Mouse (Mus musculus) heart, postnatal 0 days (tissue): Measurements from ENCODE around the gene Ccm2. TPM values are rescaled to one million over a fixed set of nuclear protein-coding genes. Genes with fewer than 3 reads are reported as not detected.

Experiments
- ATAC-seq: fragments of 200-750 bp; cut with Nextera tagmentation; 2 replicates; pipeline ENCODE4 v1.8.0; 2017; ENCODE audit warnings: low read depth, moderate number of reproducible peaks, moderate library complexity; ENCODE audit not compliant: insufficient read depth
- DNase-seq: peaks from one replicate; pipeline ENCODE4 v3.0.0-alpha.2; 2016; ENCODE audit warnings: low spot score
- H3K27ac ChIP-seq: fragments of 300-500 bp; sonication (generic); 2 replicates; pipeline ENCODE4 v1.5.1; 2014; ENCODE audit warnings: low read depth, mild to moderate bottlenecking
- H3K27me3 ChIP-seq: fragments of 300-500 bp; sonication (generic); 2 replicates; pipeline ENCODE4 v1.6.1; 2014; ENCODE audit warnings: low read length, mixed read lengths; ENCODE audit not compliant: control insufficient read depth, insufficient read depth
- H3K36me3 ChIP-seq: fragments of 300-500 bp; sonication (generic); replicated peaks from 2 replicates; pipeline ENCODE4 v1.6.1; 2014; ENCODE audit warnings: low read length, mixed read lengths; ENCODE audit not compliant: control insufficient read depth, insufficient read depth
- H3K4me1 ChIP-seq: fragments of 300-500 bp; sonication (generic); 2 replicates; pipeline ENCODE4 v1.6.1; 2014; ENCODE audit warnings: antibody characterized with exemption; ENCODE audit not compliant: control insufficient read depth, insufficient read depth
- H3K4me2 ChIP-seq: fragments of 300-500 bp; sonication (generic); 2 replicates; pipeline ENCODE4 v1.6.1; 2014; ENCODE audit warnings: low read depth, mild to moderate bottlenecking, low read length, moderate library complexity
- H3K4me3 ChIP-seq: fragments of 300-500 bp; sonication (generic); 2 replicates; pipeline ENCODE4 v1.5.1; 2014; ENCODE audit warnings: low read depth, low read length
- H3K9ac ChIP-seq: fragments of 300-500 bp; sonication (generic); replicated peaks from 2 replicates; pipeline ENCODE4 v1.6.1; 2014; ENCODE audit warnings: low read depth, low read length, mixed read lengths
- H3K9me3 ChIP-seq: fragments of 300-500 bp; sonication (generic); replicated peaks from 2 replicates; pipeline ENCODE4 v1.6.1; 2016; ENCODE audit warnings: low read length; ENCODE audit not compliant: control insufficient read depth
- CTCF ChIP-seq: IDR thresholded peaks from 2 replicates; pipeline ENCODE4 v1.5.1; 2016; ENCODE audit warnings: antibody characterized with exemption, control low read depth, low read depth
- EP300 ChIP-seq: IDR thresholded peaks from 2 replicates; pipeline ENCODE4 v1.6.1; 2016; ENCODE audit warnings: antibody characterized with exemption, low read depth
- whole genome bisulfite sequencing: fragments of 180-500 bp; shearing (Covaris S2); extraction: QIAGEN DNeasy Blood & Tissue Kit; methylation state at CpG from one replicate; pipeline ENCODE4 v1.1.7; 2014; 5-methylcytosine and 5-hydroxymethylcytosine counted together
- polyA plus RNA-seq: library from polyadenylated mRNA; unstranded; fragments of >200 nt; fragmentation: Nextera tagmentation; extraction: Ambion mirVana; gene quantifications from 2 replicates; pipeline ENCODE4 v1.2.1, GENCODE M21; 2015
- total RNA-seq: library from RNA; depleted of rRNA; stranded (reverse); fragments of >200 nt; gene quantifications from 2 replicates; pipeline ENCODE4 v1.2.3, GENCODE M21; 2014; ENCODE audit warnings: low replicate concordance

Gene Ccm2
- total and polyA plus RNA-seq, 2 experiments from 2014 or later = 38.4 to 54.4 TPM

DNA sequence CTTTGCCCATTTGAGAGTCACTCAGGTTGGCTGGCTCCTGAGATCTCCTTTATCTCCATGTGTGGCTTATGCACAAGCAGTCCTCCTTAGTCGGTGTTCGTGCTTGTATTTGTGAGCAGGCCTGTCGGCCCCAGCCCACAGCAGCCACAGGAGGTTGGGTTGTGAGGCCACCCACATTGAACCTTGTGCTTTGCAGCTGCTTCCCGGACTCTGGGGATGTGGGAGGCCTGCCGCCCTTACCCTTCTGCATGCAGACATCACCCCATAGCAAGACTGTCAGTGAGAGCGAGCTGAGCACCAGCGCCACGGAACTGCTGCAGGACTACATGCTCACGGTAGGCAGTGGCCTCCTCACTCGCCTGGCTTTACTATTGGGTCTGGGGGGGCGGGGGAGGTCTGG lies 46.7 kb downstream of the Ccm2 start:
- Histone ChIP-seq H3K9ac (no peak overlapping the region), H3K27ac (no peak overlapping the region), H3K36me3 (peaks cover 84% of the 10 kb centered on the region), H3K4me2 (no peak overlapping the region), H3K4me3 (no peak overlapping the region), H3K27me3 (no peaks in the 10 kb centered on the region), H3K4me1 (no peaks in the 10 kb centered on the region; the same call in 1 of the 2 replicates), H3K9me3 (no peaks in the 10 kb centered on the region)
- no peak for TF ChIP-seq EP300
- no peak for TF ChIP-seq CTCF
- 89% methylated on average over 11 of the region's 11 CpGs for WGBS
- DNase-seq (no peak), ATAC-seq (no peak)

DNA sequence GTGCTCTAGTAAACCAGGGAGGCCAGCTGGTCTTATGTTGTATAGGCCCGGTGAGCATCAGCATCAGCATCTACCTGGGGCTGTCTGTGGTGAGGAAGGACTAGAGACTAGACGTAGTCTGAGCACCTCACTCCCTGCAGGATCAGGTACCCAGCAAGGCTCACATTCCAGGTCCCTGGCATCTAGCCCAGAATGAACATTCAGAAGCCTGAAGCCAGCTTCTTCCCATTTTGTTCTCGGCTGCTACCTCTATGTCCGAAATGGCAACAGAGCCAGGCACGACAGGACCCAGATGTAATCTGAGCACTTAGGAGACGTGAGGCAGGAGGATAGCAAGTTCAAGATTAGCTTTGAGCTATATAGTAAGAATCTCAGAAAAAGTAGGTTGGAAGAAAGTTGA lies 48.2 kb downstream of the Ccm2 start:
- peaks cover 72% of the 10 kb centered on the region for H3K36me3 ChIP-seq
- WGBS = 46% methylated on average over 6 of the region's 6 CpGs
- ATAC-seq (no peak), DNase-seq (peak; percentile 7)
- no peak overlapping the region for H3K4me2 ChIP-seq
- H3K4me1 ChIP-seq = no peaks in the 10 kb centered on the region; the same call in 1 of the 2 replicates
- no peak overlapping the region for H3K9ac ChIP-seq
- H3K27me3 ChIP-seq = no peaks in the 10 kb centered on the region
- H3K27ac ChIP-seq = no peak overlapping the region
- H3K9me3 ChIP-seq = no peaks in the 10 kb centered on the region
- no peak for TF ChIP-seq CTCF
- no peak for TF ChIP-seq EP300
- no peak overlapping the region for H3K4me3 ChIP-seq

GRCm38 (mm10) chr11:6595339-6595738 lies 48.7 kb downstream of the Ccm2 start:
- DNase-seq = peak; percentile 4
- no peak for ATAC-seq
- no peaks in the 10 kb centered on the region for H3K27me3 ChIP-seq
- no peak overlapping the region for H3K4me3 ChIP-seq
- H3K36me3 ChIP-seq = peaks cover 69% of the 10 kb centered on the region
- H3K4me1 ChIP-seq = no peaks in the 10 kb centered on the region; the same call in 1 of the 2 replicates
- H3K27ac ChIP-seq = no peak overlapping the region
- H3K9ac ChIP-seq = no peak overlapping the region
- 52% methylated on average over 5 of the region's 5 CpGs for WGBS
- H3K4me2 ChIP-seq = no peak overlapping the region
- TF ChIP-seq EP300 (no peak), CTCF (no peak)
- H3K9me3 ChIP-seq = no peaks in the 10 kb centered on the region

- Histone ChIP-seq H3K4me3 (no peak overlapping the region), H3K36me3 (peaks cover 61% of the 10 kb centered on the region), H3K4me1 (no peaks in the 10 kb centered on the region; the same call in 1 of the 2 replicates), H3K9me3 (no peaks in the 10 kb centered on the region), H3K27ac (no peak overlapping the region), H3K4me2 (no peak overlapping the region), H3K27me3 (peaks cover 5% of the 10 kb centered on the region; the same call in 1 of the 2 replicates), H3K9ac (no peak overlapping the region)
- DNase-seq (no peak), ATAC-seq (no peak)
- TF ChIP-seq EP300 = no peak
- TF ChIP-seq CTCF = no peak
- 96% methylated on average over 6 of the region's 6 CpGs for WGBS
Observed at GRCm38 (mm10) chr11:6596205-6596604, 49.5 kb downstream of the Ccm2 start.

DNA sequence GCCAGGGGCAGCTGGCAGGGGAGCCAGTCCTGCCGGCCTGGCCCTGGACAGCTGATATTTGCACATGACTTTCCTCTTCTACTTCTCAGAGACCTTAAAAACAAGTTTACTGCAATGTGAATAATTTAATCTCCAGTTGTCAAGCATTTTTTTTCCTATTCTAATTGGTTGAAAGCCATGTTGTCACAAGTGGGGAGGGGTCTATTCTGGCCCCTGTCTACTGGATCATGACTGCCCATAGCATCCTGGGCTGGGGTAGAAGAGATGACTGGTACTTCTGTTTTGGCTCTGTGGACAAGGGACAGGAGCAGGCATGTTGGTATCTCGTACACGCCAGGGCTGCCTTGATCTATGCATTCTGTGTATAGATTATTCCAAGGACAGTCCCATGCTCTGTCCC lies 49.9 kb downstream of the Ccm2 start:
- 87% methylated on average over 3 of the region's 3 CpGs for WGBS
- Histone ChIP-seq H3K36me3 (peaks cover 57% of the 10 kb centered on the region), H3K27ac (no peak overlapping the region), H3K27me3 (peaks cover 5% of the 10 kb centered on the region; the same call in 1 of the 2 replicates), H3K9me3 (no peaks in the 10 kb centered on the region), H3K4me1 (no peaks in the 10 kb centered on the region; the same call in 1 of the 2 replicates), H3K4me3 (no peak overlapping the region), H3K9ac (no peak overlapping the region), H3K4me2 (no peak overlapping the region)
- DNase-seq (no peak), ATAC-seq (no peak)
- TF ChIP-seq EP300 (no peak), CTCF (no peak)

DNA sequence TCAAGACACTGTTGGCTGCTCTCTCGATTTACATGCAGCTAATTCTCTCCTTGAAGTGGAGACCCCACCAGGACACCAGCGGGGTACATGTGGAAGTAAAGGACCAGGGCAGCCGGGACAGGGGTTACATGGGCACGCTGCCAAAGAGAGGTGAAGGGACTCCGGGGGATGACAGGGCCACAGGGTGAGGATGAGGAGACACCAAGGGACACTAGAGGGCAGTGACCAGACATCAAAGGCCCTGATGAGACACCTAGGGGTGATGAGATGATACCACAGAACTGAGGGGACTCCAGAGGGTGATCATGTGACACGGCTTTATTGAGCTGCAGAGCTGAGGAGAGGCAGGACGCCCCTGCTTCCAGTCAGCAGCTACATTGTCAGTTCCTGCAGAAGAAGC lies 50.8 kb downstream of the Ccm2 start:
- TF ChIP-seq EP300 (no peak), CTCF (no peak)
- Histone ChIP-seq H3K9me3 (no peaks in the 10 kb centered on the region), H3K9ac (no peak overlapping the region), H3K27ac (no peak overlapping the region), H3K4me3 (no peak overlapping the region), H3K4me2 (no peak overlapping the region), H3K27me3 (peaks cover 7% of the 10 kb centered on the region; the same call in 1 of the 2 replicates), H3K4me1 (no peaks in the 10 kb centered on the region; the same call in 1 of the 2 replicates), H3K36me3 (peaks cover 48% of the 10 kb centered on the region)
- WGBS = 65% methylated on average over 7 of the region's 7 CpGs
- no peak for ATAC-seq
- peak; percentile 2 for DNase-seq
